Comparison of ENCODE assay signal across 13 mouse cellular contexts in genomic region chr5:99402297-99402696, GRCm38 (mm10).
DNase-seq lines count a peak whose midpoint lies in the region; ATAC-seq and TF ChIP-seq lines count a peak whose summit lies in the region.
"Had no signal": no experiment of that assay in that cellular context is flagged by ENCODE, and none has a peak within 500 bp of the region (broad histone marks: within the 10 kb centered on the region; RNA-seq: fewer than 3 reads in every experiment).

No protein-coding gene starts in this region.

- TF ChIP-seq CTCF in forebrain, postnatal 0 days (IDR thresholded peaks at IDR 0.05; ENCODE audit: low read depth): no peak
- no peak for TF ChIP-seq CTCF in liver, postnatal 0 days (IDR thresholded peaks at IDR 0.05; ENCODE audit: low read depth)

- H3K27ac ChIP-seq in heart, embryonic 11.5 days (ENCODE audit: low read depth, low read length): peak overlapping the region; percentile 63; the same call in 1 of the 2 replicates
- no peak overlapping the region for H3K27ac ChIP-seq in embryonic facial prominence, embryonic 11.5 days (replicated peaks; ENCODE audit: low read depth, low read length)
- H3K27ac ChIP-seq in forebrain, postnatal 0 days (ENCODE audit: low read depth, low read length): no peak overlapping the region
- peak overlapping the region; percentile 66 for H3K27ac ChIP-seq in midbrain, embryonic 15.5 days
- H3K27ac ChIP-seq in liver, postnatal 0 days (ENCODE audit: low read depth): no peak overlapping the region
- H3K27ac ChIP-seq: kidney, postnatal 0 days; limb, embryonic 13.5 days had no signal

- H3K9me3 ChIP-seq in heart, embryonic 11.5 days (replicated peaks; ENCODE audit: control insufficient read depth, low read length): no peaks in the 10 kb centered on the region
- H3K9me3 ChIP-seq in embryonic facial prominence, embryonic 11.5 days (replicated peaks; ENCODE audit: control insufficient read depth, low read length): no peaks in the 10 kb centered on the region
- H3K9me3 ChIP-seq in forebrain, postnatal 0 days (ENCODE audit: low read length): no peaks in the 10 kb centered on the region
- H3K9me3 ChIP-seq in midbrain, embryonic 15.5 days: no peaks in the 10 kb centered on the region
- H3K9me3 ChIP-seq in liver, postnatal 0 days (ENCODE audit: low read length): no peaks in the 10 kb centered on the region
- H3K9me3 ChIP-seq: limb, embryonic 13.5 days had no signal

- TF ChIP-seq EP300 in liver, postnatal 0 days (IDR thresholded peaks at IDR 0.05; ENCODE audit: low read depth): no peak

- H3K4me3 ChIP-seq in heart, embryonic 11.5 days (ENCODE audit: low read depth, low read length): no peak overlapping the region
- no peak overlapping the region for H3K4me3 ChIP-seq in embryonic facial prominence, embryonic 11.5 days (ENCODE audit: low read depth, low read length)
- H3K4me3 ChIP-seq in forebrain, postnatal 0 days (ENCODE audit: low read depth, low read length): no peak overlapping the region
- H3K4me3 ChIP-seq in midbrain, embryonic 15.5 days: no peak overlapping the region
- no peak overlapping the region for H3K4me3 ChIP-seq in liver, postnatal 0 days (ENCODE audit: low read depth, low read length)
- H3K4me3 ChIP-seq: limb, embryonic 13.5 days had no signal

- peak; percentile 64 for ATAC-seq in heart, embryonic 11.5 days (replicated peaks; ENCODE audit: insufficient number of reproducible peaks, low FRiP score, low TSS enrichment)
- ATAC-seq in embryonic facial prominence, embryonic 11.5 days (replicated peaks; ENCODE audit: insufficient number of reproducible peaks, low FRiP score, low TSS enrichment, low read depth): peak; percentile 51
- ATAC-seq in forebrain, postnatal 0 days: peak; percentile 69
- ATAC-seq in midbrain, embryonic 15.5 days (replicated peaks): peak; percentile 68
- ATAC-seq in liver, postnatal 0 days: no peak
- ATAC-seq in megakaryocyte-erythroid progenitor cell, adult 5-6 weeks (replicated peaks; ENCODE audit: low FRiP score, low TSS enrichment, poor library complexity, severe bottlenecking): no peak

- H3K27me3 ChIP-seq in heart, embryonic 11.5 days (ENCODE audit: control insufficient read depth, insufficient read depth, low read length): no peaks in the 10 kb centered on the region
- no peaks in the 10 kb centered on the region for H3K27me3 ChIP-seq in embryonic facial prominence, embryonic 11.5 days (ENCODE audit: control insufficient read depth, insufficient read depth, low read length)
- H3K27me3 ChIP-seq in forebrain, postnatal 0 days (ENCODE audit: insufficient read depth, low read length): no peaks in the 10 kb centered on the region
- H3K27me3 ChIP-seq in midbrain, embryonic 15.5 days (replicated peaks): no peaks in the 10 kb centered on the region
- H3K27me3 ChIP-seq in liver, postnatal 0 days (ENCODE audit: insufficient read depth, low read length): no peaks in the 10 kb centered on the region
- H3K27me3 ChIP-seq: limb, embryonic 13.5 days had no signal

- intact Hi-C loops in gastrocnemius, postnatal 36 days (cut with DNase I): no loop called here

- peaks cover 36% of the 10 kb centered on the region for H3K4me1 ChIP-seq in heart, embryonic 11.5 days (ENCODE audit: control insufficient read depth, insufficient read depth, low read length)
- no peaks in the 10 kb centered on the region for H3K4me1 ChIP-seq in embryonic facial prominence, embryonic 11.5 days (ENCODE audit: control insufficient read depth, insufficient read depth, low read length)
- H3K4me1 ChIP-seq in forebrain, postnatal 0 days (ENCODE audit: insufficient read depth): peaks cover 7% of the 10 kb centered on the region; the same call in 1 of the 2 replicates
- peaks cover 26% of the 10 kb centered on the region for H3K4me1 ChIP-seq in midbrain, embryonic 15.5 days
- peaks cover 15% of the 10 kb centered on the region for H3K4me1 ChIP-seq in liver, postnatal 0 days (ENCODE audit: insufficient read depth)

- H3K9ac ChIP-seq in heart, embryonic 11.5 days (ENCODE audit: low read depth, low read length): no peak overlapping the region
- H3K9ac ChIP-seq in embryonic facial prominence, embryonic 11.5 days (replicated peaks; ENCODE audit: low read length): no peak overlapping the region
- no peak overlapping the region for H3K9ac ChIP-seq in forebrain, postnatal 0 days
- H3K9ac ChIP-seq in midbrain, embryonic 15.5 days: no peak overlapping the region
- no peak overlapping the region for H3K9ac ChIP-seq in liver, postnatal 0 days (replicated peaks)
- H3K9ac ChIP-seq: limb, embryonic 13.5 days had no signal

- WGBS in heart, embryonic 11.5 days (ENCODE audit: insufficient replicate concordance): 16% methylated on average over 7 of the region's 7 CpGs
- 8% methylated on average over 7 of the region's 7 CpGs for WGBS in embryonic facial prominence, embryonic 11.5 days
- WGBS in forebrain, postnatal 0 days: 18% methylated on average over 7 of the region's 7 CpGs
- WGBS in midbrain, embryonic 15.5 days: 10% methylated on average over 7 of the region's 7 CpGs
- 57% methylated on average over 7 of the region's 7 CpGs for WGBS in liver, postnatal 0 days (ENCODE audit: insufficient replicate concordance)

- DNase-seq in heart, adult 8-10 months (ENCODE audit: low spot score): no peak
- peak; percentile 59 for DNase-seq in embryonic facial prominence, embryonic 11.5 days (ENCODE audit: low spot score)
- peak; percentile 24 for DNase-seq in forebrain, postnatal 0 days
- DNase-seq in gastrocnemius, postnatal 36 days: no peak
- no peak for DNase-seq in liver, postnatal 0 days
- DNase-seq: cerebellum, postnatal 25 days; lung, postnatal 10 days; right cerebral cortex, postnatal 4 days had no signal

- no peaks in the 10 kb centered on the region for H3K36me3 ChIP-seq in heart, embryonic 11.5 days (ENCODE audit: control insufficient read depth, insufficient read depth, low read length)
- no peaks in the 10 kb centered on the region for H3K36me3 ChIP-seq in embryonic facial prominence, embryonic 11.5 days (replicated peaks; ENCODE audit: control insufficient read depth, insufficient read depth, low read depth, low read length)
- no peaks in the 10 kb centered on the region for H3K36me3 ChIP-seq in forebrain, postnatal 0 days (ENCODE audit: insufficient read depth)
- H3K36me3 ChIP-seq in midbrain, embryonic 15.5 days (replicated peaks): no peaks in the 10 kb centered on the region
- no peaks in the 10 kb centered on the region for H3K36me3 ChIP-seq in liver, postnatal 0 days (replicated peaks; ENCODE audit: insufficient read depth, low read length)
- H3K36me3 ChIP-seq: limb, embryonic 13.5 days had no signal

- H3K4me2 ChIP-seq in heart, embryonic 11.5 days: peak overlapping the region; percentile 27
- no peak overlapping the region for H3K4me2 ChIP-seq in embryonic facial prominence, embryonic 11.5 days (ENCODE audit: low read depth, low read length)
- no peak overlapping the region for H3K4me2 ChIP-seq in forebrain, postnatal 0 days (ENCODE audit: low read depth)
- H3K4me2 ChIP-seq in midbrain, embryonic 15.5 days: no peak overlapping the region
- H3K4me2 ChIP-seq in liver, postnatal 0 days (ENCODE audit: low read depth, low read length): no peak overlapping the region
- H3K4me2 ChIP-seq: limb, embryonic 13.5 days had no signal

Comparison
In these comparisons a context has a peak if more than half of its experiments do, and no peak if none do; other contexts are left out.
1. ATAC-seq: peak in heart, embryonic 11.5 days (single experiment), embryonic facial prominence, embryonic 11.5 days (single experiment), forebrain, postnatal 0 days (single experiment) and midbrain, embryonic 15.5 days (single experiment); none in liver, postnatal 0 days (single experiment) and megakaryocyte-erythroid progenitor cell, adult 5-6 weeks (single experiment).
2. H3K27ac ChIP-seq: peak in heart, embryonic 11.5 days (single experiment) and midbrain, embryonic 15.5 days (single experiment); none in embryonic facial prominence, embryonic 11.5 days (single experiment), forebrain, postnatal 0 days (single experiment) and liver, postnatal 0 days (single experiment).
3. DNase-seq: peak in embryonic facial prominence, embryonic 11.5 days (single experiment) and forebrain, postnatal 0 days (single experiment); none in heart, adult 8-10 months (single experiment), gastrocnemius, postnatal 36 days (0 of 2) and liver, postnatal 0 days (single experiment).